Mouse (Mus musculus) B cell, adult 2 months (primary cell): ENCODE results near the gene Dync1h1.
"Not testable (repeated sequence)": the region's sequence is repeated elsewhere in the genome, so short reads cannot be mapped to it uniquely, and the experiment has no call there.

Source experiments
- DNase-seq, 2 experiments: peaks; one replicate each; pipeline ENCODE4 v3.0.0; 2022

The Dync1h1 gene

DNA sequence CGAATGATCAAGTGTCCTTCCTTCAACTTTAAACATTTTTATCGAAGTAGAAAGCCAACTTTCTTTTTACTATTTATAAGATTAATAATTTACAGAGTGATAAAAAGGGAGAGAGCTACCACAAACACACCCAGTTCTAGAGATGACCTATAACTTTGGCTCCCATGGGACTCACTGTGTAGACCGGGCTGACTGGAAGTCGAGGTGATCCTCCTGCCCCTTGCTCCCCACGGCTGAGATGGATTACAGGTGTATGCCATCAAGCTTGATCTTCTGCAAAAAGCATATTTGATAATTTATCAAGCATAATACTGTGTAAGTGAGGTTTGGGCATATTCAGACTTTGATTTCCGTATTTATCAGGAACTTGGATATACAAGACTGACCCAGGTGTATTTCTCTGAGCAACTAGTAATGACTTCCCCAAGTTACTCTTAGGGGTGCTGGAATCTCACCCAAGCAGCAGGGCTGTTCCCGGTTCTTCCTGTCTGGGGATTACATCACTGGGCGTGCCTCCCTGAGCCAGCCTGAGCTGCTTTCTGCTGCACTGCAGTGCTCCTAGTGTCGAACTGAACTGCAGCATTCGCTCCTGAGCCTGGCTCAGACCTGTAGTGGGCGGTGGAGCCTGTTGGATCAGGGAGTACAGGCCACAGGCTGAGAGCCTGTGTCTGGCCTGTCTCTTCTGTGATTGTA, 7.4 kb downstream of the Dync1h1 start:
- no peak for DNase-seq

DNA sequence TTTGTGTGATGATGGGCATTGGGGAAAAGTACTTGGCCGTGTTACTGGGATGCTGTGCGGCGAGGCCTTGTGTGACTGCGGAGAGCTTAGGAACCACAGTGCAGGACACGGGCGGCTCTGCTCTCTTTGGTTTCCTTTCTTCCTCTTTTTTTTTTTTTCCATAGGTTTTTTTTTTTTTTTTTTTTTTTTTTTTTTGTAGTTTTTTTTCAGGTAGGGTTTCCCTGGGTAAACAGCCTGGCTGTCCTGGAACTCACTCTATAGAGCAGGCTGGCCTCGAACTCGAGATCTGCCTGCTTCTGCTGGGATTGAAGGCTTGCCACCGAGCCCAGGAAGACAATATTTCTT, 7.9 kb downstream of the Dync1h1 start:
- DNase-seq, result no peak

DNA sequence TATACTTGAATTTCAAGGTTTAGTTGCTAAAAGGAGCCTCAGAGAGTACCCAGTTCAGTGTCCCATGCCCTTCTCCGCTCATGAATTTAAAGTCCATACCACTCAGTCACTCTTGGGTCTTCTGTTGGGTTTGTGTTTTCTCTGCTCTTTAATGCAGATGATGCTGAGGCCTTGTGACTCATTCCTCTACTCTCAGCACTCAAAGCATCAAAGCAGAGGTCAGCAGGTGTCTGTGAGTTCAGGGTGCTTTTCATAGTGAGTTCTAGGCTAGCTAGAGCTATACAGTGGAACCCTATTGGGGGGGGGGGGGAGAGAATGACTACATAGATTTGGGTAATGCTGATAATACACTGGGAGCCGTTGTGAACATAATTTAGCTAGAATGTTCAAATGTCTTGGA, 9.5 kb downstream of the Dync1h1 start:
- DNase-seq, result no peak

DNA sequence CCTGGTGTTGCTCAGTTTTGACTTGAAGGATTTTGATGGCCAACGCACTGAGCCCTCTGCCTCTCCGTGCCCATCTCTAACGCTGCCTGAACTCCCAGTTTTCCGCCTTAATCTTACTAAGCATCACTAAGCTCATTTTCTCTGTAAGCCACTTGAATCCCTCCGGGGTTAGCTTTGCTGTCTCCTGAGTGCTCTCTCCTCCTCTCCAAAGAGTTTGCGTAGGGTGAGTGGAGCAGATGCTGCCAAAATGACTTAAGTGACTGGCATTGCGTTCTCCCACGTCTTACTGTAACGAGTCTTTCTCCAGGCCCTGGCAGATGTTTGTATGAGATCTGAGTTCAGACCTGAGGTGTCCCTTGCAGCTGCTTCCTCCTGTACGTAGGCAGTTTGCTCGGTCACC, 28.8 kb downstream of the Dync1h1 start:
- DNase-seq, result no peak

DNA sequence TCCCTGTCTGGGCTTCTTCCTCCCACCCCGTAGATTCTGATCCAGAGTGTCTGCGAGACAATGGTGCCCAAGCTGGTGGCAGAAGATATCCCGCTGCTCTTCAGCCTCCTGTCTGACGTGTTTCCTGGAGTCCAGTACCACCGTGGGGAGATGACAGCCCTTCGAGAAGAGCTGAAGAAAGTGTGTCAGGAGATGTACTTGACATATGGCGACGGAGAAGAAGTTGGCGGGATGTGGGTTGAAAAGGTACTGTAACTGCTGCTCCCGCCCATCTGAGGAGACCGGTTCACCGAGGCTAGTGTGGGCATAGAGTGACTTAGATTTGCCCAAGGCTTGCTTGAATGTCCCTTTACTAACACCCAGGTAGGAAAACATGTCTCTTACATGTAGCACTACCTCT, 35.0 kb downstream of the Dync1h1 start:
- no peak for DNase-seq

DNA sequence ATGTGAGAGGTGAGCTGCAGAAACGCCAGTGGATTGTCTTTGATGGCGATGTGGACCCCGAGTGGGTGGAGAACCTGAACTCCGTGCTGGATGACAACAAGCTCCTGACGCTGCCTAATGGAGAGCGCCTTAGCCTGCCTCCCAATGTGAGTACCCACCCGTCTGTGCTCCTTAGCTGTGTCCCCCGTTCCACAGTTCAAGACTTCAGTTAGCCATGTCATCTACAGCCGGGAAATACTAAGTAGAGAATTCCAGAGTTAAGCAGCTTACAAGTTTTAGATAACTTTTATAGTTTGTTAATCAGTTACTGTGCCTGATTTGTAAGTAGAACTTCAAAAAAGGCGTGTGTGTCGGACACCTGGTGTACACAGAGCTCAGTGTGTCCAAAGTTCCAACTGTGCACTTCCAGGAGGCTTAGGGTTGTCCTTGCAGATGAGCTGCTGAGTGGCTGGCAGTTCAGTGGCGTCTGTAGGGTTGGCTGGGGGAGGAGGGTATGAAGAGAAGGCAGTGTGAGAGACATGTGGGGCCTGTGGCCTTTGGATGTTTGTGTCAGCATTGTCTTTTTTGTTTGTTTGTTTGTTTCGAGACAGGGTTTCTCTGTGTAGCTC, 36.4 kb downstream of the Dync1h1 start:
- no peak for DNase-seq

DNA sequence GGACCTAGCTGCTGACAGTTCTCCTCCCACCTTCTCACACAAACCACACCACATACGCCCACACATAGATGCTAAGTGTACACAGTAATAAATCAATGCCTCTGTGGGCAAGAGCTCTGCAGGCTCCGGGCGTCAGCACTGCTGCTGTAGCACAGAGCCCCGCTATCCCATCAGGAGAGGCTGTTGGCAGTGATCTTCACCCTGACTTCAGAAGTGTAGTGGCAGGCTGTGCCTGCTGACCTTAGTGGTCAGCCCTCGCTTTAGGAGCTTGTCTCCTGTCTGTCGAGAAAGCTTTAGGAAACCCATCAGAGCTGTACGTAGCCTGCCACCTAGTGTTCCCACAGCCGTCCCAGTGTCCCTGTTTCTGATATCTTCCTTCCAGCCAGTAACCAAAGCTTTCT, 49.0 kb downstream of the Dync1h1 start:
- no peak for DNase-seq

DNA sequence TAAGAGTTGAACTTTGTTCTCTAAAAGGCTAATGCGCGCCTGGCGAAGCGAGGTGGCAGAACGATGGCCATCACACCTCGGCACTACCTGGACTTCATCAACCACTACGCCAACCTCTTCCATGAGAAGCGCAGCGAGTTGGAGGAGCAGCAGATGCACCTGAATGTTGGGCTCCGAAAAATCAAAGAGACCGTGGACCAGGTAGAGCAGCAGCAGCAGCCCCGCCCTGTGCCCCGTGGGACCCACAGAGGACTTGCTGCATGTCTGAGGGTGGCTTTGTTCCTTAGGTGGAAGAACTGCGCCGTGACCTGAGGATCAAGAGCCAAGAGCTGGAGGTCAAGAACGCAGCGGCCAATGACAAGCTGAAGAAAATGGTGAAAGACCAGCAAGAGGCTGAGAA, 50.2 kb downstream of the Dync1h1 start:
- DNase-seq, result no peak

DNA sequence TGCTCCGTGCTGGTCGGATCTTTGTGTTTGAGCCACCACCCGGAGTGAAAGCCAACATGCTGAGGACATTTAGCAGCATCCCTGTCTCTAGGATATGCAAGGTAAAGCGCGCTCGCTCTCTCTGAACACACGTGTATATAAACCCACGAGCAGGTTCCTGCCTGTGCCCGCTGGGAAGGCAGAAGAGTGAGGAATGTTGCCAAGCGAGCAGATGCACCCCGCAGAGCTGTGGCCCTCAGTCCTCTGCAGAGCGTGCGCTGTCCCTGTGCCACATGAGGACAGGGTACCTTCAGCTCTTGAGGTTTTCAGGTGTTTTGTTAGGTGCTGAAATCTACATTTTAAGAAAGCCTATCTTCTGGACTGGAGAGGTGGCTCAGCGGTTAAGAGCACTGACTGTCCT, 60.5 kb downstream of the Dync1h1 start:
- no peak for DNase-seq

DNA sequence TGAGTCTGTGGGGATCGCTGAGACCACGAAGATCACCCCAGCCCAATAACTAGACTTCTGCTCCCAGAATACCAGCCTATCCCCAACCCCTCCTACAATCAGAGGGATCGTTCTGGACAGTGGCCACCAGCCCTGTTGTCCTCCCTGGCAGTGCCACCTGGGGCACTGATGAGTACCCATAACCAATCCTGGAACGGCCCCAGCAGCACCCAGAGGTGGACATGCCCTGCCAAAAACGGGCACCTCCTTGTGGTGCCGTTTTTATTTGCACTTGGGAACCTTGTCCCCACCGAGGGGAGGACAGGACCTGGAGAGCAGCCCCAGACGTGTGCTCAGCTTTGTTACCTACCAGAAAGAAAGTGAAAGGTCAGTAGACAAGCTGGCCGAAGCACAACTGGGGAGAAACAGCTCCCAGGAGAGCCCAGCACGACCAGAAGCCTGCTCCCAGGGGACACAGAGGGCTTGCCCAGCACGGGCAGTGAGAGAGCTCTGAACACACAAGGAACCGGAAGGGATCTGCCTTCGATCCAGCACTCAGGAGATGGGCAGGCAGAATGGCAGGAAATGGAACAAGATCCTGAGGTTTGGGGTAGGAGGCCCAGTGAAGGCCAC, 66.3 kb downstream of the Dync1h1 start:
- no peak for DNase-seq

DNA sequence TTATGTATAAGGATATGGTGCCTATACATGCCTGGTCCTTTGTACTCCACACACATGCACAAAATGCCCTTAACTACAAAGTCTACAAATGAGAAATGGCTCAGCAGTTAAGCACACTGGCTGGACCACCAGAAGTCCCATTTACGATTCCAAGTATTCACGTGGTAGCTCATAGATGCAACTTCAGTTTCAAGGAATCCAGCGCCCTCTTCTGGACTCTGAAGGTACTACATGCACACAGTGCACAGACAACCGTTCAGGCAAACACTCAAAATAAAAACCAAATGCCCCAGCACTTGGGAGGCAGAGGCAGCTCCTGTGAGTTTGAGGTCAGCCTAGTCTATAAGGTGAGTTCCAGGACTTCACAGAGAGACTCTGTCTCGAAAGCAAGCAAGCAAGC, 73.0 kb downstream of the Dync1h1 start:
- peak; percentile 56 to 57 for DNase-seq

DNA sequence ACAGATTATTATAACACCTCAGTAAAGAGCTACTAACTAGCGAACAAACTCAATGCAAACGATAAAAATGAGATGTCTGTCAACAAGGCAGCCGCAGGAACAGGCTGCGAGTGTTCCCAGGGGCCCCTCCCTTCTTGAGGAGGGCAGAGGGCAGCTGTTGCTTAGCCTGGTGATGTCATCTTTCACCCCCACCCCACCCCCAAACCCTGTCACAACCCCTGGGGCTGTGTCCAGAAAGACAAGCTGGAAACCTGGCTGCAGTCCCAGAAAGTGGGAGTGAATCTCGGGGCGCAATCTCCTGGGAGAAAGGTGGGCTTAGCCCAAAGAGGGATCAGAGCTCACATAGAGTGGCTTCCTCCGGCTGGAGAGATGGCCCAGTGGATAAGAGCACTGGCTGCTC, 79.9 kb downstream of the Dync1h1 start:
- no peak for DNase-seq

DNA sequence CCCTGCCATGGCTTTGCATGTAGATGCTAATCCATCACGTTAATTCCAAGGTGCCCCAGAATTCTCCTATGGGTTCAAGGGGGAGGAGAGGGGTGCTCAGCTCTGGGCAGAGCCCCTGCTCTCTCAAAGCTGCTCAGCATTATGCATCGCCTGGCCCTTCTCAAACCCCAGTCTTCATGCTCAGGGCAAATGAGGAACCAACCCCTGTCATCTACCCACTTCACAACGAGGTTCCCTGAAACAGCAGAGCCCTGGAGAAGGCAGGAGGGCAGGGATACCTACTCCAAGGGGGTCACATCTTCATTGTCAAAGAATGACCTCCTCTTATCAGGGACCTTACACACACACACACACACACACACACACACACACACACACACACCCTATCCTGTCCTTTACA, 80.6 kb downstream of the Dync1h1 start:
- DNase-seq, result no peak

DNA sequence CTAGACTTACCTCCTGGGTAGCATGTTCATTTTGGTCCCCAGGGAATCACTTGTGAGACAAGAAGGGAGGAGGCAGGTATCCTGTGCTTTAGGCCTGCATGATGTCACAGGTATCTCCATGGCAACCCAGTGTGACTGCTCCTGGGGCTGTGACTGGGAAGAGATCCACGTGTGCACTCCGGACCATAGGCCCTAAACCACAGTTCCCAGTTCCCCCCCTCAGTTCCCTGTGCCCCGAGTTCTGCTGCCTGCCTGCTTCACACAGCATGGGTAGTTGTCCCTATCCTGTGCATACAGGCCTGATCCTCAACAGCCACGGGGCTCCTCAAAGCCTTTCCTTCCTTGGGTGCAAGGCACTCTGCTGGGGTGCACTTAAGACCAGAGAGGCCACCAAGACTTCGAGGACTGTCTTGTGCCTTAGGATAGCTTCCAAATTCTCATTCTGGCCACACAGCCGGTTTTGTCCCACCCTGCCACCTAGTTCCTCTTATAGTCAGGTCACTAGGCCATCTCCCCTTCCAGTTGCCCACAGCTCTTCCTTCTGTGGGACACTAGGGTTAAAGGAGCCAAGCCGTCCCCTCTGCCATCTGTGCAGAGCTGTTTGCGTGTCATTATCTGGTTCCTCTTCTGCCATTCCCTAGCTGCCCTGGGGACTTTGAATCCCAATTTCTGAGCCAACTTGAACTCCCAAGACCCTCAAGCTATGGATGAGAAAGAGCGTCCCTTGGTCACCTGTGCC, 81.5 kb downstream of the Dync1h1 start, which contains the start of gene 1700001K19Rik:
Gene 1700001K19Rik, minus strand, starts transcription at position 59 of the 739 bp plus-strand sequence.
- no peak for DNase-seq

DNA sequence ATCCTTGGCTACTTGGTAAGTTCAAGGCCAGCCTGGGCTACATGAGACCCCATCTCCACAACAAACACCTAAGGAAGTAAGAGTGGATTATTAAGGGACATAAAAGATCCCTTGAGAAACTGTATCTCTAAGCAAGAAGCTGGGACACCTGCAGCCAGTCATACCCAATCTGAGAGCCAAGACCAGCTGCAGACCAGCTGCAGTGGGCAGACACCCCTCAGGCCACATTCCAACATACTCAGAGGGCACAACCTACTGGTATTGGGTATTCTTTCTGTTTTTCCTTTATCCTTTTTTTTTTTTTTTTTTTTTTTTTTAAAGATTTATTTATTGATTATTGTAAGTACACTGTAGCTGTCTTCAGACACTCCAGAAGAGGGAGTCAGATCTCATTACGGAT, 82.3 kb downstream of the Dync1h1 start:
- no peak for DNase-seq

DNA sequence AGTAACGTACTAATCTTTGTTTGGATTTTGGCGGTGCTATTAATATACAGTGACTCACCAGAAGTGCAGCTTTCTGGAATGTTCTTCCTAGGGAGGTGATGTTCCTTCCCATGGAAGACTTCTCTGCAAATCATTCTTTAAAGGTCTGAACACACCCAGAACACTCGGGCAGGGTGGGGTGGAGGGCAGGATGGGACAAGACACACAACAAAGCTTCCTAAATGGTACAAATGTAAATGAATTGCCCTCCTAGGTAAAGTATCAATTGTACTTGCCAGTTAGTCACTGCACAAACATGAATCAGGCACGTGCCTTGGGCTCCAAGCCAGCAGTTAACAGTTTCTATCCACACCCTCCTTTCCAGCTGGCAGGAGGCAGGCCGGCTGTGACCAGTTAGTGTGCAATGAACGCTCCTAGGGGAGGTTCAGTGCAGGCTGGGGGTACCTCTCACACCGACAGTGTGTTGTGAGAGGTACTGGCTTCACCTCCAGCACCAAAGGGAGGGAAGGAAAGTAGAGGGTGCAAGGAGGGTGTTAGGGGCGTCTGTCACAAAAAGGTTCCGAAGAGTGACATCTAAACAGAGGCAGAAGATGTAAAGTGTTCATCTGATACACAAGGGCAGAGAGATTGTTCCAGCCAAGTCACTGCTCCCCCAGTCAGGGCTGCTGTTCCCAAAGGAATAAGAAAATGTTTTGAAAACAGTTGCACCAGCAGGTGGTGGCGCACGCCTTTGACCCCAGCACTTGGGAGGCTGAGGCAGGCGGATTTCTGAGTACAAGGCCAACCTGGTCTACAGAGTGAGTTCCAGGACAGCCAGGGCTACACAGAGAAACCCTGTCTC, 86.9 kb downstream of the Dync1h1 start:
- no peak for DNase-seq

DNA sequence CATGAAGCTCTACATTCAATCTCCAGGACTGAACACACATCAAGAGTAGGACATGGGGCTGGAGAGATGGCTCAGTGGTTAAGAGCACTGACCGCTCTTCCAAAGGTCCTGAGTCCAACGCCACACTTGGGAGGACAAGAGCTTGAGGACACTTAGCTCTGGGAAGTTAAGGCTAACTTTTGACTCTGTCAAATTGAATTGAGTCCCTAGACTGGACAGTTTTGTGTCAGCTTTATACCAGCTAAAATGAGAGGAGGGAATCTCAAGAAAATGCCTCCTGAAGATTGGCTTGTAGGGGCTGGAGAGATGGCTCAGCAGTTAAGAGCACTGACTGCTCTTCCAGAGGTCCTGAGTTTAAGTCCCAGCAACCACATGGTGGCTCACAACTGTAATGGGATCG, 87.7 kb downstream of the Dync1h1 start:
- DNase-seq, result not testable (repeated sequence)

DNA sequence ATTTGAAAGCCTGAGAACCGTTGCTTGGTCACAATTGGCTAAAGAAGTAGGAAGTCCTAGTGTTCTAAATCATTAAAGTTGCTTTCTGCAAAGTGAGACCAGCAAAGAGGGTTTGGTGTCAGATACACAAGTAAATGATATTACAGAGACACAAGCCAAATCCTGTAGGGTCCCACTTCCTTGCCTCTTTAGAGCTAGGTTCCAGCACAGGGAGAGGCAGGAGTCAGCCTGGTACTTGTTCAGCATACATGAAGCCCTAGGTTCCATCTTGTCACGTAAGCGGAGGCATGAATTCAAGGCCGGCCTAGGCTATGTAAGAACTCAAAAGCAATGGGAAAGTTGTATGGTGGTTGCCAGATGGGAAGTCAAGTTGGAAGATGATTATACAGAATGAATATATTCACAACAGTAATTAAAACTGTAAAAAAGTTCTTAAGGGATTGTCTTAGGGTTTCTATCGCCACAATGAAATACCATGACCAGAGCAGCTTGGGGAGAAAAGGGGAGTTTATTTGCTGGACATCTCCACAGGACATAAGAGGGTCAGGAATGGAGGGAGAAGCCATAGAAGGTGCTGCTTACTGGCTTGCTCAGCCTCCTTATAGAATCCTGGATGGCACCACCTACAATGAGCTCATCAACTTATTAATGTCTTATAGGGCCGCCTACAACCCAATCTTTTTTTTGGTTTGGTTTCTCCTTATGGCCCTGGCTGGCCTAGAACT, 88.8 kb downstream of the Dync1h1 start:
- no peak for DNase-seq

DNA sequence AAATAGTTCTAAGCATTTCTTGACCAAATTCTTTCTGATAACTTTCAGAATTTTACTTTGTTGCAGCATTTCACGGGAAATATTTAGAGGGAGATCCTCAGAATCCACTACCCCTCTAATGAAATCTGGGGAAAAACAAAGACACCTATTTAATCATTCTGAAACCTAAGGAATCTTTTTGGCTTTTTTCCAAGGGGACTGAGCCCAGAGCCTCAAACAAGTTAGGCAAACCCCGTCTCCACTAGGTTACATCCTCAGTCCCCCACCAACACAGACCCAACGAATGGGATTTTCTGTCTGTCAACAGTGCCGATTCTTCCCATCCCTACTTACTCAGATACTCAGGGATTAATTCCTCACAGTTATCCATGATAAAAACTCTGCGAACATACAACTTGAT, 92.1 kb downstream of the Dync1h1 start:
- not testable (repeated sequence) for DNase-seq

DNA sequence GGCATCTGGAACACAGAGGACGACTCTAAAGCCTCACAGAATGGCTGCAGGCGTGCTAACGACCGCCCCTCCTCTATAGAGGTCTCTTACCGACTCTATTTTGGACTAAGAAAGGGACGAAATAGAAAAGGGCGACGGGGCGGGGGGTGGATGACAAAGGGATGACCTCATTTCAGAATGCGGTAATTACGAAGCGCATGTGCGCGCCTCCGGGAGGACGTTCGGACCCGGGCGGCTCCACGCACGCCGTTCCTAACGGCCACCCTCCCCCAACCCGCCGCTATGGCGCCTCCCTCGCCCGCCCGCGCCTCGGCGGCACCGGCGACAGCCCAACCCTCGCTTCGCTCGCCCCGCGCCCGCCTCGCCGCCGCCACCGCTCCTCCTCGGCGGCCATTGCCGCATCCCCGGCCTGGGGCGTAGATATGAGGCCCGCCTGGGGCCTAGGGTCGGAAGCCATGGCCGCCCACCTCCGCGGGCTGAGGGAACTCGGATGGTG, 94.5 kb downstream of the Dync1h1 start:
- DNase-seq, result peak in 1 of 2 experiments; percentile 62

DNA sequence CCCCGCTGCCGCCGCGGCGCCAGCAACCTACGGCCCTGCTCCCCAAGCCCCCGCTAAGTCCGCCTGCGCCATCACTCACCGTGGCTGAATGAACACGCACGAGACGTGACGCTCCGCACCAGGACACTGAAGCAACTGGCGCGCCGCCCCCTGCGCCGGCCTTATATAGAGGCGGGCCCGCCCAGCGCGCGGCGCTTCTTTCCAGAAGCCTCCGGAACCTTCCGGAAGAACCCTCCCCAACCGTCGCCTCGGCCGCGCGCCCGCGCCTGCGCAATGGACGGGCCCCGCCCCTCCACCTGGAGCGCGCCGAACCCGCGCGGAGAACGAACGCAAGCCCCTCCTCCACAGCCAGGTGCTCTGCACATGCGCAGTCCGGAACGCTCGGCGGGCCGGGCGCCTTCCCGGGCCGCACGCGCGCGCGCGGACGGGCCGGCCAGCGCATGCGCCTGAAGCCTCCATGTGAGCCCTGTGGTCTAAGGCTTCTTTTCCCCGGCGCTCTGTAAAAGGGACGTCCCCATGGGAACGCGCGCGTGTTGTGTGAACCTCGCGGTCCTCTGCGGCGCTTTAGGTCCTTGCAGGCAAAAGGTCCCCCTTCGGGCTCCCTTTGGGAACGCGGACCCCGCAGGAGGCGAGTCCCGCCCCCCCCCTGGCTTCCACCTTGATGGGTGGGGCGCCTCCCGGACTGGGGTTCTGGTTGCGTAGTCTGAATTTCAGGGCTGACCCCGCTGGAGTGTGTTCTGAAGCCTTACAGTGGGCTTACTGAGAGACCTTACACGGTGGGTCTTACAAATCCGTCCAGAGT, 95.1 kb downstream of the Dync1h1 start:
- peak; percentile 99 to 100 for DNase-seq
